Mouse (Mus musculus): ENCODE results near the gene Tspan32. TPM values are rescaled to one million over a fixed set of nuclear protein-coding genes. Genes with fewer than 3 reads are reported as not detected.
A peak's percentile ranks its signal among the peaks of the same experiment; 100 is the strongest.

The Tspan32 gene
- total and polyA plus RNA-seq, 3 experiments, result 0.44 to 1.9 (median 1.3) TPM

GRCm38 (mm10) chr7:143008370-143008926 lies 3.6 kb downstream of the Tspan32 start:
- Histone ChIP-seq H3K4me3 (peak overlapping the region; percentile 40), H3K4me1 (ENCODE audit: control insufficient read depth, insufficient read depth, low read length) (peaks cover 13% of the 10 kb centered on the region)
- intact Hi-C loops (cut with DNase I), result loop anchor here (1.0 to 5.0 kb wide), 7 partner anchors 34 to 459 kb away; partner anchors contain the start of gene Tssc4

DNA sequence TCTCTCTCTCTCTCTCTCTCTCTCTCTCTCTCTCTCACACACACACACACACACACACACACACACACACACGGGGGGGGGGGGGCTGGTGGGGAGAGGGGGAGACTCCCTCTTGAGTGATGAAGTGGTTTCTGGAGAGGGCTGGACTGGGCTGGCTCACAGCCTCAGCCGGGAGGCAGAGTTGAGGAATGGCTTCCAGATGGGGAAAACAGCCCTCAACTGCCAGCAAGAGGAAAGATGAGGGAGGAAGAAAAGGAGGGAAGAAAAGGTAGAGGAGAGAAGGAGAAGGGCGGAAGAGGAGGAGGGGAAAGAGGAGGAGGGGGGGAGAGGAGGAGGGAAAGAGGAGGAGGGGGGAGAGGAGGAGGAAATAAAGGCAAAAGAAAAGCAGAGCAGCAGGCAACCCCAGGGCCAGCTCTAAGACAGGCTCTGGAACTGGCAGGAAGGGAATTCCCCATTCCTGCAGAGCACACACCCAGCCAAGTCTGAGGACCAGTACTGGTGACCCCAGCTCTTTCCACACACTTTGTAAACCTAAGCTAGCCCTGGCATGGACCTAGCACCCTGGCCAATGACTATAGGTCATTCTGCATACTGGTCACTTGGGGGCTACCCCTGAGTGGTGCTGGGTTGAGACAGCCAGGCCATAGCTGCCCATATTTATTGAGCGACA lies 4.3 kb downstream of the Tspan32 start:
- DNase-seq, result peak; percentile 61 to 64
- H3K27ac ChIP-seq, result peak overlapping the region; percentile 85
- H3K4me1 ChIP-seq (ENCODE audit: control insufficient read depth, insufficient read depth, low read length), result peaks cover 20% of the 10 kb centered on the region
- no peaks in the 10 kb centered on the region for H3K36me3 ChIP-seq (ENCODE audit: control insufficient read depth, insufficient read depth, low read length)
- no peak overlapping the region for H3K9ac ChIP-seq (ENCODE audit: low read depth, low read length)
- intact Hi-C loops (cut with DNase I), result loop anchor here (1.0 to 5.0 kb wide), 7 partner anchors 34 to 458 kb away; partner anchors contain the start of gene Tssc4
- H3K4me3 ChIP-seq, result no peak overlapping the region
- WGBS, result 39% methylated on average over 3 of the region's 4 CpGs
- no peaks in the 10 kb centered on the region for H3K27me3 ChIP-seq (ENCODE audit: control insufficient read depth, insufficient read depth, low read length)
- H3K79me2 ChIP-seq (replicated peaks; ENCODE audit: control insufficient read depth, insufficient read depth, low read length), result no peaks in the 10 kb centered on the region
- TF ChIP-seq CTCF (IDR thresholded peaks at IDR 0.05) (0 out of 2 replicates have a peak, but pooled peaks have one; percentile 4), POLR2A (IDR thresholded peaks at IDR 0.05; ENCODE audit: insufficient read depth, low read depth, low read length) (no peak), EP300 (IDR thresholded peaks at IDR 0.05; ENCODE audit: insufficient read depth, low read depth, low read length) (no peak)

More at GRCm38 (mm10) chr7:143008370-143008926, 3.6 kb downstream of the Tspan32 start:
- Histone ChIP-seq H3K27me3 (ENCODE audit: control insufficient read depth, insufficient read depth, low read length) (no peaks in the 10 kb centered on the region), H3K36me3 (ENCODE audit: control insufficient read depth, insufficient read depth, low read length) (no peaks in the 10 kb centered on the region), H3K27ac (peak overlapping the region; percentile 85), H3K9ac (ENCODE audit: low read depth, low read length) (peak overlapping the region; percentile 19), H3K79me2 (replicated peaks; ENCODE audit: control insufficient read depth, insufficient read depth, low read length) (no peaks in the 10 kb centered on the region)
- peak in 1 of 2 experiments; percentile 81 for DNase-seq
- TF ChIP-seq EP300 (IDR thresholded peaks at IDR 0.05; ENCODE audit: insufficient read depth, low read depth, low read length) (peak; percentile 78; the same call in 1 of the 2 replicates), POLR2A (IDR thresholded peaks at IDR 0.05; ENCODE audit: insufficient read depth, low read depth, low read length) (peak; percentile 44; the same call in 1 of the 2 replicates), CTCF (IDR thresholded peaks at IDR 0.05) (peak; percentile 1; the same call in 1 of the 2 replicates)
- WGBS, result 16% methylated on average over 8 of the region's 8 CpGs

GRCm38 (mm10) chr7:143009996-143010395 lies 5.2 kb downstream of the Tspan32 start:
- no peak overlapping the region; the same call in 1 of the 2 replicates for H3K27ac ChIP-seq
- TF ChIP-seq EP300 (IDR thresholded peaks at IDR 0.05; ENCODE audit: insufficient read depth, low read depth, low read length) (no peak), CTCF (IDR thresholded peaks at IDR 0.05) (no peak), POLR2A (IDR thresholded peaks at IDR 0.05; ENCODE audit: insufficient read depth, low read depth, low read length) (no peak)
- intact Hi-C loops (cut with DNase I), result loop anchor here (2.0 to 5.0 kb wide), 4 partner anchors 33 to 457 kb away; no protein-coding TSS in a partner anchor
- no peaks in the 10 kb centered on the region for H3K27me3 ChIP-seq (ENCODE audit: control insufficient read depth, insufficient read depth, low read length)
- no peak overlapping the region for H3K9ac ChIP-seq (ENCODE audit: low read depth, low read length)
- H3K4me3 ChIP-seq, result no peak overlapping the region
- H3K4me1 ChIP-seq (ENCODE audit: control insufficient read depth, insufficient read depth, low read length), result peaks cover 23% of the 10 kb centered on the region
- no peaks in the 10 kb centered on the region for H3K36me3 ChIP-seq (ENCODE audit: control insufficient read depth, insufficient read depth, low read length)
- WGBS, result 87% methylated on average over 4 of the region's 4 CpGs
- no peaks in the 10 kb centered on the region for H3K79me2 ChIP-seq (replicated peaks; ENCODE audit: control insufficient read depth, insufficient read depth, low read length)
- no peak for DNase-seq

GRCm38 (mm10) chr7:143011226-143011625 lies 6.4 kb downstream of the Tspan32 start:
- no peaks in the 10 kb centered on the region for H3K27me3 ChIP-seq (ENCODE audit: control insufficient read depth, insufficient read depth, low read length)

DNA sequence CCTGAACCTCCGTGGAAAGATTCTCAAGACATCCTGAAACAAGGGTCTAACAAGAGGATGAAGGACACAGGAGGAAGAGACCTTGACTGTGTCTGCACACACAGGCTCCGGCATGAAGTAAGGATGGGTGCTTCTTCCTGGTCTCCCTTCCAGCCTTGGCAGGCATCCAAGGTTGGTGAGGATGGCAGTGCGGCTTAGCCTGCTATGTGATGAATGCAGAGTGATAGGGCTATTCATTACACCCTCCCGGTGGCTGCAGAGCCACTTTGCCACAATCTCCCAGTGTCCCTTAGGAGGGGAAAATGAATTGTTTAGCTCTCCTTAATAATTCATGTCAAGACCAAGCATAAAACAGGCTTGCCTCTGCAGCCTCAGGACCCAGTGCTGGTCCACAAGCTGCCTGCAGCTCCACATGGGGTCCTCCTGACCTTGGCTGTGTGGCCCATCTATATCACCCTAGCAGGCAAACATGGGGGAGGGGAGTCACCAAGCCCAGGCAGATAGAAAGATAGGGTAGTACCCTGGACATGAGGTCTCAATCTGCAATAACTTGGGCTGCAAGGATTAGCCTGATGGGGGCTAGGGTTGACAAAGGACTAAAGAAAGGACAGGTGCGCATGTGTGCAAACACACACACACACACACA lies 7.5 kb downstream of the Tspan32 start:
- H3K79me2 ChIP-seq (replicated peaks; ENCODE audit: control insufficient read depth, insufficient read depth, low read length), result no peaks in the 10 kb centered on the region
- H3K36me3 ChIP-seq (ENCODE audit: control insufficient read depth, insufficient read depth, low read length), result no peaks in the 10 kb centered on the region; the same call in 1 of the 2 replicates
- TF ChIP-seq EP300 (IDR thresholded peaks at IDR 0.05; ENCODE audit: insufficient read depth, low read depth, low read length) (no peak), POLR2A (IDR thresholded peaks at IDR 0.05; ENCODE audit: insufficient read depth, low read depth, low read length) (no peak), CTCF (IDR thresholded peaks at IDR 0.05) (no peak)
- H3K9ac ChIP-seq (ENCODE audit: low read depth, low read length), result no peak overlapping the region
- 63% methylated on average over 5 of the region's 5 CpGs for whole genome bisulfite sequencing
- no peak overlapping the region for H3K27ac ChIP-seq
- H3K27me3 ChIP-seq (ENCODE audit: control insufficient read depth, insufficient read depth, low read length), result no peaks in the 10 kb centered on the region
- H3K4me3 ChIP-seq, result no peak overlapping the region
- intact Hi-C loops (cut with DNase I), result no loop called here
- DNase-seq, result no peak
- H3K4me1 ChIP-seq (ENCODE audit: control insufficient read depth, insufficient read depth, low read length), result peaks cover 40% of the 10 kb centered on the region

More at GRCm38 (mm10) chr7:143011226-143011625, 6.4 kb downstream of the Tspan32 start:
- no peak for DNase-seq
- H3K79me2 ChIP-seq (replicated peaks; ENCODE audit: control insufficient read depth, insufficient read depth, low read length), result no peaks in the 10 kb centered on the region
- no peak overlapping the region for H3K9ac ChIP-seq (ENCODE audit: low read depth, low read length)
- no peak overlapping the region for H3K27ac ChIP-seq
- 91% methylated on average over 1 of the region's 1 CpGs for WGBS
- intact Hi-C loops (cut with DNase I), result no loop called here
- H3K36me3 ChIP-seq (ENCODE audit: control insufficient read depth, insufficient read depth, low read length), result no peaks in the 10 kb centered on the region; the same call in 1 of the 2 replicates
- no peak for TF ChIP-seq POLR2A (IDR thresholded peaks at IDR 0.05; ENCODE audit: insufficient read depth, low read depth, low read length)
- peaks cover 32% of the 10 kb centered on the region for H3K4me1 ChIP-seq (ENCODE audit: control insufficient read depth, insufficient read depth, low read length)
- no peak overlapping the region for H3K4me3 ChIP-seq
